Mouse (Mus musculus) heart, postnatal 36 days (tissue): ENCODE measurements at regions not wholly inside any gene's neighbourhood (a gene's known extent, or its start where the extent isn't known, plus 50 kb on each side); places are given as distances from the start of the nearest gene placed in this dataset.

Experiments used
- DNase-seq, 2 experiments: peaks; one replicate each; pipeline ENCODE4 v3.0.0; 2021 to 2022
- intact Hi-C: fragments of 180-260 bp; cut with DNase I; formaldehyde crosslinking; loops from one replicate; pipeline ENCODE4 v1.15.1; 2025
- microRNA-seq, 2 experiments: library from miRNA; unstranded; fragments of <30 nt; microRNA quantifications; one replicate each; pipeline ENCODE4 v1.2.0; 2021; ENCODE audit warnings: borderline number of aligned reads in 2 of 2

DNA sequence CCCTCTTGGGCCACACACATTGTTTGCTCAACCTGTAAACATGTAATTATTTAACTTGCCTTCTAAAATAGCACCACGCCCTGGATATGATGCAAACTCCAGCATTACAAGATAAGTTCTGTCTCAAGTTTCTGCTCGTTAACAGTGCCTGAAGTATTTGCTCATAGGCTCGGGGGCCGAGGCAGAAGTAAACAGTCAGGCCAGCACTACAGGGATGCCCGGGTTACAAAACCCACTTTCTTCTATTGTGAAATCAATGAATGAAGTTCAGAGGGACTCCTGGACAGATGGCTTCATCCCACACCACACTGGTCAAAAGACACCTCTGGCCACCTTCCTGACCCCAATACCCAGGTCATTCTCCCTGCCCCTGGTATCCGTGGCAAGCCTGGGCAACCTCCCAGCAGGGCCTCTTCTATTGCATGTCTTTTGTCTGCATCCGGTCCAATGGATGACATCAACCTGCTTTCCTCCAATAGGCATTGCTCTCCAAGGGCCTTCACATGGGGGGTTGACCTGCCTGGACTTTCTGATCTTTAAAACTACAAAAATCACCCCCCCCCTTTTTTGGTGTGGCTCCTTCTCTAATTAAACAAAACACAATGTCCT, 49.9 kb upstream of the Klf3 start:
- DNase-seq = no peak
- intact Hi-C loops = no loop called here

Small RNA genes lying in the stretch of these regions (microRNA-seq; reads per million reads assigned to microRNA genes)
- 0 reads per million in 2 experiments for gene Gm25306
